Mouse (Mus musculus) left cerebral cortex, adult 9 months (tissue): Measurements from ENCODE around the gene Axdnd1.

Experiments
- DNase-seq, 2 experiments: peaks; one replicate each; pipeline ENCODE4 v3.0.0; 2022; ENCODE audit warnings: low spot score in 2 of 2

Gene Axdnd1

GRCm38 (mm10) chr1:156420671-156421297, at the start of gene Axdnd1:
Gene Axdnd1 (minus strand): TSS chr1:156421159.
- peak; percentile 65 to 85 for DNase-seq

GRCm38 (mm10) chr1:156470557-156470956, 49.6 kb upstream of the Axdnd1 start:
- DNase-seq: no peak

- DNase-seq: no peak
These were observed 47.6 kb upstream of the Axdnd1 start for GRCm38 (mm10) chr1:156468576-156468975.

- DNase-seq: peak in 1 of 2 experiments; percentile 34
These were observed 46.8 kb upstream of the Axdnd1 start for GRCm38 (mm10) chr1:156467655-156468255.

DNA sequence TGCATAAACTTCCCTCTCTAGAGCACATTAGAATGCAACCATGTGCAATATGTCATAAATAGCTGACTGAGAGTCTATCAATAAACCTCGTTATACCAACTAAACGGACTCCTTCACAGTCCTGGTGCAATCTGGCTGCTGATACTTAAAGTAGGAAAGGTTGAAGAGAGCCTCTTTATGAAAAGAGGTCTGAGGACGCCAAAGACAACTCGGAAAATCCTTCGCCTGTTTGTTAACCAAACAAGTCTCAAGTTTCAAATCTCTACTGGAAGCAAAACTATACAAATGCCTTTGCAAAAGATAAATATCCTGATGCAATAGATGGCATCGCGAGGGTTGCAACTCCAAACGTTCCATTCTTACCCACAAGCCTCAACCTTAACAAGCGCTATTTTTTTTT, 44.0 kb upstream of the Axdnd1 start:
- DNase-seq: no peak

DNA sequence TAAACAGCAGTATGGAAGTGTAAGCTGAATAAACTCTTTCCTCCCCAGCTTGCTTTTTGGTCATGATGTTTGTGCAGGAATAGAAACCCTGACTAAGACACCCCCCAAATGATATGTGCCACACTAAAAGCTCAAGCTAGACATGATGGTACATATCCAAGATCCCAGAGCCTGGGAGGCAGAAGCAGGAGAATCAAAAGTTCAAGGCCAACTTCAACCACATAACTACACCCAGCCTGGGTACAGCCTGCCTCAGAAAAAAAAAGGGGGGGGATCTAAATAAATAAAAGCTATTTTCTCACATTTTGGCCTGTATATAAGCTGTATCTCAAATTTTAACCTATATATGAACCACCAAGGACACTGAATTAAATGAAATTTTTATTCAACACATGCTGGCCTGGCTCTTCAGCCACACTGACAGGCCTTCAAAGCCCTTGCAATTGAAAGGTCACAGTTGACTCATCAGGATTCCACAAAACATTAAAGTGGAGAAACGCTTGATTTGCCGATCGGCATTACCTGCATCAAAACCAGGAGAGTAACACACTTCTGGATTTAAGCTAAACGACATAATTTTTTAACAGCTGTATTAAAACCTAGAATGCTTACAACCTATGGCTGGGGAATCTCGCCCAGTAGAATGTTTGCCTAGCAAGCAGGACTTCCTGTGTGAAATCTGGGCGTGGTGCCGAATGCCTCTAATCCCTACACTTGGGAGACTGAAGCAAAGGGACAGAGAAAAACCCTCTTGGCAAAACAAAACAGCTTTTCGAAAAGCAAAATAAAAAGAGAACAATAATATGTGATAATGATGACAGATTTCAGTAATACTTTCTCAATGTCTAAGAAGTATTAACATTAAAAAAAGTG, 43.3 kb upstream of the Axdnd1 start:
- DNase-seq: no peak

DNA sequence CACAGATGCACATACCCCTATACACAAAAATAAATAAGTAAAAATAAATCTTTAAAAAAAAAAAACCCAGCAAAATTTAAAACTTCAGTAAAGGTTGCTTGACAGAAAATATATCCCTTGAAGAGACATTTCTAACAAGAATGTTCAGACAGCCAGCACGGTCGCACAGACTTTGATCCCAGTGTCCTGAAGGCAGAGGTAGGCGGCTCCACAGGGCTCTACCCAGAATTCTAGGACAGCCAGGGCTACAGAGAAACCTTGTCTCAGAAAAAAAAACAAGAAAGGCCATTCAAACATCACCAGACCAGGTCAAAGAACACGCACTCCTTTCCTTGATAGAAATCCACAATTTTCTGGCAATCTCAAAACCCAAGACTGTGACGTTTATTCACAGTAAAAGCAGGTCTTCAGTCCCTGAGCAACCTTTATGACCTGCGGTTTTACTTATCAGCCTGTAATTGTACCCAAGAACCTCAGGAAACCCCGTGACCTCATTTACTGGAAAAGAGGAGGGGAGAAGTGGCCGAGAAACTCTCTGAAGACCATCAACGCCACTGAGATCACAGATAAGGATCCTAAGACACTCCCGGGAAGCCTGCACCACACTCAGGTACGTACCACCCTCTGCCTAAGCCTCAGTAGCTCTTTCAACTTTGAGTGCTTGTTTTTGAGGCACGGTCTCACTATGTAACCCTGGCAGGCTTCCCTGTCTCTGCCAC, 41.5 kb upstream of the Axdnd1 start:
- DNase-seq: no peak

DNA sequence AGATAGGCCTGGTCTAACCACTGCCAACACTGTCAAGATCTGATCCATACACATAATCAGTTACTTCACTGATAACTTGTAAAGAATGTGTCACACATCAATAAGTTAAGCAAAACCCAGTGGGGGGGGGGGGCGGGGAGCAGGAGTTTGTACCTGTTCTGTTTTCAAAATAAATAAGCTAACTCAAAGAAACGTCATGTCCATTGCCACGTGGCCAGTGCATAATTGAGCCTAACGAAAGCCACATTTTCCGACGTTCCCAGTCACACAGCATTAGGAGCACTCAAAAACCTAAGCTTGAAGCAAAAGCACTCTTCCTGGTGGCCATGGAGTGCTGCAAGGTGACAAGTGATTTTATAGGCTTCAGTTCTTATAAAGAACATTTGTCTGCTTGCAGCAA, 40.1 kb upstream of the Axdnd1 start:
- DNase-seq: no peak

DNA sequence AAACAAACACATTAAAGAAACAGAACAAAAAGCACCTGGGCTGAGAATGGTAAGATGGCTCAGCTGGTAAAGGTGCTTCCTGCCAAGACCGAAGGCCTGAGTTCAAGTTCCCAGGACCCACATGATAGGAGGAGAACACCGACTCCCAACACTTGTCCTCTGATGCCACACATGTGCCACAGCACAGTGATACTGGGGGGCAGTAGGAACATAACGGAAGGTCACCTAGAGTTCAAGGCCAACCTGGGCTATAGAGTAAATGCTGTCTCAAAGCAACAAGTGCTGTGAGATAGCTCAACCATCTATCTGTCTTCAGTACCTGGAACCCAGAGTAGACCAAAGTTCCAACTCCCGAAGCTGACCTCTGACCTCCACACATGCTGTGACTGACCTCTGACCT, 39.3 kb upstream of the Axdnd1 start:
- DNase-seq: no peak

GRCm38 (mm10) chr1:156459690-156460089, 38.7 kb upstream of the Axdnd1 start:
- no peak for DNase-seq

DNA sequence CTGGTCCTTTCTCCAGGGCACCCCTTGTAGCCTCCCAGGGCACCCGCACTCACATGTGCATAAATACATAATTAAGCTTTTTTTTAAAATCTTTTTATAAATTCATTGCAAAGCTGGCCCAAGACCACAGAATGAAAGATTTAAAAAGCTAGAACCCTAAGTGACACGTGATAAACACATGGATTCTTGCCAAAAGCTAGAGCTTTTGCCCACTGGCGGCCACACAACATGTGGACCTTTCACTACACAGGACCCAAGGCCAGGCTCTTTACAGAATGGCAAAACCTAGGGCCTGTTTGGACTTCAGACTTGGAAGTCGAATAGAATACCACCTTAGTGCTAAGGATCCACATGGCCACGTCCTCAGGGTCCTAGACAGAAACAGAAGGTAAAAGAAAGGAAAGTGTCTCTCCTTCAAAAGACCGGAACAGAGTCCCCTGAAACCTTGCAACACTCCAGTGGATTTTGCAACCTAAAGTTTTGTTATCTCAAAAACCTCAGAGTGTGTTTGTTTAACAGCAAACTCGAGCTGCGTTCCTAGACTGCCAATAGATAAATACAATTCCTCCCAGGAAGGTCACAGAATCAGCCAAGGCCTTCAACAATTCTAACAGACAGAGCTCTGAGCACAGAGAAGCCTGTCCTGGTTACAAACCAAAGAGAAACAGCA, 37.6 kb upstream of the Axdnd1 start:
- no peak for DNase-seq

DNA sequence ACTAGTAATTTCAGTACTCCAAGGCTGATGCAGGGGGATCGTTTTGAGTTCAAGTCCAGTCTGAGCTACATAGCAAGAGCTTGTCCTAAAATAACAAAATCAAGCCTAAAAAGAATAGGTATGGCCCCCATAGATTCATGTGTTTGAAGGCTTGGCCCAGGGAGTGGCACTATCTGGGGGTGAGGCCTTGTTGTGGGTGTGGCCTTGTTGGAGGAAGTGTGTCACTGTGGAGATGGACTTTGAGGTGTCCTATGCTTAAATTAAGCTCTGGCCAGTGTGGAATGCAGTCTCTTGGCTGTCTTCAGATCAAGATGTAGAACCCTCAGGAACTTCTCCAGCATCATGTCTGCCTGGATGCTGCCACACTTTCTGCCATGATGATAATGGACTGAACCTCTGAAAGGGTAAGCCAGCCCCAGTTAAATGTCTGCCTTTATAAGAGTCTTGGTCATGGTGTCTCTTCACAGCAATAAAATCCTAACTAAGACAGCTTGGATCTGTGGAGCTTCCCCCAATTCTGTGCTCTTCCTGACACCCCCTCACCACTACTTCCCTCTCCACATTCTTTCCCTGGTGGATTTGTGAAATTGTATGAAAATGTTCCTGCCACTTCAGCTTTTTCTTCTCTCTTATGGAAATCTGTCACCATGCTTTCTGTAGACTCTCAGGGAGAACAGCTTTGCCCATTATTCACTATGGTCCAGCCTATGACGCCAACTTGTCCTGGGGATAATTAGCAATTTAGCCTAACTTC, 34.2 kb upstream of the Axdnd1 start:
- DNase-seq: no peak

DNA sequence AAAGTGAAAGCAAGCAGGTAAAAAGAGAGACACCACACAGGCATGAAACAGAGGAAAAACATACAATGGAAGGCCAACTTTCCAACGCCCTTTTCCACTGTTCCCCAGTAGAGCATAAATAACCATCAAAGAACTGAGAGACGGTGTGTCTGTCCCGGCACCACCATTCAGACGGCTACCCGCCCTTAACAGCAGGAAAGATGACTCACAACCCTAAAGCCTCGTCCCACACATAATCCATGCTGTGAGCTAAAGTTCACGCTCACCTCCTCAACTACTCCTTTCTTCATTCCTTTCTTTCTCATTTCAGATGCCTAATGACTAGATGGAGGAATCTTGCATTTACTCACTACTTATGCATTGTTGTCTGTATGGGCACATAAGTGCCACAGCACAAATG, 33.4 kb upstream of the Axdnd1 start:
- DNase-seq: no peak

GRCm38 (mm10) chr1:156453876-156454275, 32.9 kb upstream of the Axdnd1 start:
- DNase-seq: no peak

GRCm38 (mm10) chr1:156450478-156450877, 29.5 kb upstream of the Axdnd1 start:
- DNase-seq: no peak

- DNase-seq: no peak
These were observed 28.7 kb upstream of the Axdnd1 start for GRCm38 (mm10) chr1:156449691-156450090.

DNA sequence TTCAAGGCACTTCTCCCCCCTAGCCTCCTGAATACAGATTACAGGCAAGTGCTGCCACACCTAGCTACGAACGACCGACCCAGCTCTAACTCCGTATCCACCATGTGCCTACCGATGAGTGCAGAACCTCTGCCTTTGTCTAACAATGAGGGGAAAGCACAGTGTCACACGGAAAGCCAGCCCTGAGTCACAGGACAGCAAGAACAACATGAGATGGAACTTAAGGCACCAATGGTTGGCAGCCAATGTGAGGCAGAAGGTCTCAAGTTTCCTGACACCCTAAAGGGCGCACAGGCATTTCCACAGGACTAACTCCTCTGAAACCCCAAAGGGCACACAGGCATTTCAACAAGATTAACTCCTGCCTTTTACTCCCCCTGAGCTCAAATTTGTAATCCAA, 28.1 kb upstream of the Axdnd1 start:
- DNase-seq: no peak

DNA sequence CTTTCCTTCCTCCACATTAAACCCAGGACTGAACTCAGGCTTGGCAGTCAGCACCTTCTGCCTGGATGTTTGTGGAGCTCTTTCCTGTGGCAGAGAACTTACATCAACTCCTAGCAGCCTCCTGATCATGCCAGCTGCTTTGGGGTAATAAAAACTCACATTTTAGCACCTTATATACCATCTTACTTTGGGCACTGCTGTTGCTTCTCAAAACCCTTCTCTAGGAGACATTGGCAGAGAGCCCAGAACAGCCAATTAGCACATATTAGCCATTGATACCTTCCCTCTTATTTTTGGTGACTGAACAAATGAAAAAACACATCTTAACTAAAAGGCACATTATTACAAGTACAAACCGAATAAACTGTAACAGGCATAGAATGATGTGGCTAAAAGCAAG, 24.1 kb upstream of the Axdnd1 start:
- DNase-seq: peak in 1 of 2 experiments; percentile 42

DNA sequence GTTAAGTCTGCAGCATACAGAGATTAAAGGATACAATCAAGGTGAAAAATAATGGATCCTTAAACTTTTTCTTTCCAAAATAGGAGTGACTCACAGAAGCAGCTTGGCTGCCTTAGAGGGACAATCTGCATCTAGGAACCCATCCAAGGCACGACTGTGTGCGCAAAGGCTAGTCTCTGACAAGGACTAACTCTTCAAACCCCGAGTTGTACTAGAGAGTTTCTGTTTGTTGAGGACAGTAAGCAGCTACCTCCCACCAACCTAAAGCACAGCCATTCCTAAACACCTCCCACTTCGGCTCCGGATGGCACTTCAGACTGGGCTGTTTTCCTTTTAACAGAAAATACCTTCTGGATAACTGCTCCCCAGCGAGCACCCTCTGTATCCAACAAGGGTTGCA, 21.8 kb upstream of the Axdnd1 start:
- peak in 1 of 2 experiments; percentile 29 for DNase-seq

DNA sequence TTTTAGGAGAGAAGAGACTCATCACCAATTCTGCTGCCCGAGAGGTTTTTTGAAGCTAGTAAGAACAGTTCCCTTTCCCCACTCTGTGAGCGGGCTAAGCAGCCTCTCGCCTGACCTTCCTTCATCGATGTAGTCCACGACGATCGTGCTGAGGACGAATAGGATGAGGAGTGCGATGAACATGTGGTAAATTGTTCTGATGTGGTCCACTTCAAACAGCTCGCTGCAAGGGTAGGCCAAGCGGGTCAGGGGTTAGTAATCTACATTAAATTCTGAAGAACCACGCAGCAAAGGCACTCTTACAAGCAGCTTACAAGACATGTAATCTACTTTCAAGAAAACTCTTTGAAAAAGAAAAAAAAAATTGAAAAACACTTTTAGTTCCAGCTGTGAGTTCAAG, 21.3 kb upstream of the Axdnd1 start:
- no peak for DNase-seq

DNA sequence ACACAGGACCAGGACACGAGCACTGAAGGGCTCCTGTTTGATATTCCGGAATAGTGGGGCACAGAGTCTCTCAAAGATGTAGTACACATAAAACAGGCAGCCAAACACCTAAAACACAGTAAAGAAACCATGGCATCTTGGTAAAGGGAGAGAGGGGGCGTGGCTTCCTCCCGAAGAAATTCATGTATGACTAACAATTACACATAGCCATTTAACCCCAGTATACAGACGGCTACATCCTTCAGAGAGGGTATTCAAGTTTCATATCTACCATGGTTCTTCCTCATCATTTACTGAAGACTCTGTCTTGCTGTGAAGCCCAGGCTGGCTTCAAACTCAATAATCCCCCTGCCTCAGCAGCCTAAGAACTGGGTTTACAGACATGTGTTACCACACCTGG, 16.8 kb upstream of the Axdnd1 start:
- DNase-seq: no peak
